30 mouse cellular contexts compared by ENCODE assay signal in the genomic region with DNA sequence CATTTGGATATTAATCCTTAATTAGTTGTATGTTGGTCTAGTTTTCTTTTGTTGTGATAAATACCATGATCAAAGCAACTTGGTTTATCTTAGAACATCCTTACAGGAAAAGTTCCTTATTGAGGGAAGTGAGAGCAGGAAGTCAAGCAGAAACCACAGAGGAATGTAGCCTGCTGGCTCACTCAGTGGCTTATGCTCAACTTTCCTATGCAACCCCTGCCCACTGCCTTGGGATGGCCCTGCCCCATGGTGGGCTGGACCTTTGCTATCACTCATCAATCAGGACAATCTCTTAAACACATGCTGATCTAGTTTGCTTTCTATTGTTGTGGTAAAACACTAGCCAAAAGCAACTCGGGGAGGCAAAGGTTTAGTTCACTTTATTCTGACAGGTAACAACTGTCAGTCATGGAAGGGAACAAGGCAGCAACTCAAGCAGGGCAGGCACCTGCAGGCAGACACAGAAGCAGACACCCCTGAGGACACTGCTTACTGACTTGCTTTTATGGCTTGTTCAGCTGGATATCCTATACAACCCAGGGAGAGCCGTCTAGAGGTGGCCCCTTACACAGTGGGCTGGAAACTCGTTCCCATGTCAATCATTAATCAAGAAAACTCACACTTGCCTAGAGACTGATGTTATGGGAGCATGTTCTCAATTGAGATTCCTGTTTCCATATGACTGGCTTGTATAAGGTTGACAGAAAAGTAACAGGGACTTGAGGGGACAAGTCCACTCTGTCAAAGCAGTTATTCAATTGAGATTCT. TPM values are rescaled to one million over a fixed set of nuclear protein-coding genes. Genes with fewer than 3 reads are reported as not detected.
DNase-seq lines count a peak whose midpoint lies in the region; ATAC-seq and TF ChIP-seq lines count a peak whose summit lies in the region.
"Had no signal": no experiment of that assay in that cellular context is flagged by ENCODE, and none has a peak within 500 bp of the region (broad histone marks: within the 10 kb centered on the region; RNA-seq: fewer than 3 reads in every experiment).

No protein-coding gene starts in this region.

- H3K27me3 ChIP-seq in kidney, postnatal 0 days (ENCODE audit: insufficient read depth, low read length) = no peaks in the 10 kb centered on the region
- H3K27me3 ChIP-seq in megakaryocyte, embryonic 14.5 days (replicated peaks) = no peaks in the 10 kb centered on the region
- H3K27me3 ChIP-seq in liver, embryonic 13.5 days = no peaks in the 10 kb centered on the region
- H3K27me3 ChIP-seq in hindbrain, postnatal 0 days (ENCODE audit: insufficient read depth, low read length) = no peaks in the 10 kb centered on the region
- H3K27me3 ChIP-seq: embryonic facial prominence, embryonic 15.5 days; forebrain, embryonic 12.5 days; heart, embryonic 13.5 days; hindbrain, embryonic 15.5 days; limb, embryonic 13.5 days; lung, embryonic 15.5 days; midbrain, embryonic 15.5 days had no signal

- H3K9me3 ChIP-seq in kidney, postnatal 0 days (replicated peaks; ENCODE audit: low read length) = no peaks in the 10 kb centered on the region
- no peaks in the 10 kb centered on the region; the same call in 1 of the 2 replicates for H3K9me3 ChIP-seq in megakaryocyte, embryonic 14.5 days
- H3K9me3 ChIP-seq in liver, embryonic 13.5 days (replicated peaks) = no peaks in the 10 kb centered on the region
- no peaks in the 10 kb centered on the region for H3K9me3 ChIP-seq in hindbrain, postnatal 0 days (ENCODE audit: low read length)
- H3K9me3 ChIP-seq: embryonic facial prominence, embryonic 10.5 days; embryonic facial prominence, embryonic 15.5 days; forebrain, embryonic 12.5 days; heart, embryonic 13.5 days; hindbrain, embryonic 10.5 days; hindbrain, embryonic 15.5 days; limb, embryonic 13.5 days; lung, embryonic 15.5 days; midbrain, embryonic 10.5 days; midbrain, embryonic 15.5 days had no signal

- peak; percentile 80 for ATAC-seq in kidney, postnatal 0 days (replicated peaks; ENCODE audit: low FRiP score, low read depth)
- ATAC-seq in megakaryocyte, adult 5-6 weeks (ENCODE audit: poor library complexity, severe bottlenecking) = no peak
- 0 out of 2 replicates have a peak, but pooled peaks have one; percentile 36 for ATAC-seq in liver, embryonic 13.5 days (ENCODE audit: low read depth)
- ATAC-seq in hindbrain, postnatal 0 days = no peak
- ATAC-seq: forebrain, postnatal 0 days; midbrain, embryonic 15.5 days had no signal

- H3K4me1 ChIP-seq in kidney, postnatal 0 days (replicated peaks; ENCODE audit: insufficient read depth, low read length) = no peaks in the 10 kb centered on the region
- no peaks in the 10 kb centered on the region for H3K4me1 ChIP-seq in megakaryocyte, embryonic 14.5 days
- H3K4me1 ChIP-seq in liver, embryonic 13.5 days (replicated peaks) = no peaks in the 10 kb centered on the region
- H3K4me1 ChIP-seq in hindbrain, postnatal 0 days (ENCODE audit: insufficient read depth, low read length) = no peaks in the 10 kb centered on the region
- H3K4me1 ChIP-seq: forebrain, embryonic 12.5 days; heart, embryonic 13.5 days; hindbrain, embryonic 10.5 days; hindbrain, embryonic 15.5 days; lung, embryonic 15.5 days; midbrain, embryonic 10.5 days; midbrain, embryonic 15.5 days had no signal

- intact Hi-C loops in heart, postnatal 14 days (cut with DNase I) = no loop called here

- no peak overlapping the region for H3K4me2 ChIP-seq in kidney, postnatal 0 days (ENCODE audit: low read length)
- no peak overlapping the region for H3K4me2 ChIP-seq in liver, embryonic 13.5 days
- no peak overlapping the region for H3K4me2 ChIP-seq in hindbrain, postnatal 0 days (ENCODE audit: low read depth, low read length)
- H3K4me2 ChIP-seq: embryonic facial prominence, embryonic 15.5 days; forebrain, embryonic 12.5 days; heart, embryonic 13.5 days; hindbrain, embryonic 15.5 days; limb, embryonic 13.5 days; lung, embryonic 15.5 days; midbrain, embryonic 15.5 days had no signal

- no peak for DNase-seq in kidney, postnatal 0 days (ENCODE audit: low spot score)
- no peak for DNase-seq in kidney, postnatal 36 days
- DNase-seq in liver, embryonic 13.5 days = no peak
- no peak for DNase-seq in heart, postnatal 14 days
- DNase-seq in hindbrain, postnatal 0 days (ENCODE audit: low spot score) = no peak
- DNase-seq: adrenal gland, postnatal 10 days; cerebellum, adult 8-10 months; cerebellum, postnatal 25 days; forebrain, postnatal 0 days; heart, postnatal 10 days; kidney, postnatal 10 days; right cerebral cortex, postnatal 25 days; thymus, postnatal 14 days had no signal

- no peak overlapping the region for H3K9ac ChIP-seq in kidney, postnatal 0 days (ENCODE audit: low read depth, low read length)
- no peak overlapping the region for H3K9ac ChIP-seq in liver, embryonic 13.5 days
- H3K9ac ChIP-seq in hindbrain, postnatal 0 days (replicated peaks; ENCODE audit: low read length) = no peak overlapping the region
- H3K9ac ChIP-seq: embryonic facial prominence, embryonic 15.5 days; forebrain, embryonic 12.5 days; forebrain, postnatal 0 days; heart, embryonic 13.5 days; hindbrain, embryonic 15.5 days; limb, embryonic 13.5 days; lung, embryonic 15.5 days; midbrain, embryonic 15.5 days had no signal

- TF ChIP-seq CTCF in kidney, postnatal 0 days (IDR thresholded peaks at IDR 0.05; ENCODE audit: low read depth) = no peak
- no peak for TF ChIP-seq CTCF in hindbrain, postnatal 0 days (IDR thresholded peaks at IDR 0.05; ENCODE audit: low read depth)

- H3K4me3 ChIP-seq in kidney, postnatal 0 days (replicated peaks; ENCODE audit: low read depth, low read length) = no peak overlapping the region
- H3K4me3 ChIP-seq in megakaryocyte, embryonic 14.5 days (replicated peaks) = peak overlapping the region; percentile 30
- H3K4me3 ChIP-seq in liver, embryonic 13.5 days (replicated peaks) = no peak overlapping the region
- H3K4me3 ChIP-seq in hindbrain, postnatal 0 days (ENCODE audit: low read length) = no peak overlapping the region
- H3K4me3 ChIP-seq: embryonic facial prominence, embryonic 10.5 days; embryonic facial prominence, embryonic 15.5 days; forebrain, embryonic 12.5 days; heart, embryonic 13.5 days; hindbrain, embryonic 10.5 days; hindbrain, embryonic 15.5 days; layer of hippocampus, adult 2 months; left cerebral cortex, adult 2 months; limb, embryonic 13.5 days; lung, embryonic 15.5 days; midbrain, embryonic 10.5 days; midbrain, embryonic 15.5 days had no signal

- WGBS in kidney, postnatal 0 days = 22% methylated on average over 3 of the region's 3 CpGs
- WGBS in liver, embryonic 13.5 days (ENCODE audit: insufficient replicate concordance) = 21% methylated on average over 3 of the region's 3 CpGs
- WGBS in hindbrain, postnatal 0 days = 15% methylated on average over 3 of the region's 3 CpGs

- H3K27ac ChIP-seq in kidney, postnatal 0 days = no peak overlapping the region
- H3K27ac ChIP-seq in liver, embryonic 13.5 days = no peak overlapping the region
- H3K27ac ChIP-seq in hindbrain, postnatal 0 days = no peak overlapping the region
- H3K27ac ChIP-seq: embryonic facial prominence, embryonic 10.5 days; embryonic facial prominence, embryonic 15.5 days; forebrain, embryonic 12.5 days; heart, embryonic 13.5 days; hindbrain, embryonic 10.5 days; hindbrain, embryonic 15.5 days; layer of hippocampus, adult 2 months; left cerebral cortex, adult 2 months; limb, embryonic 13.5 days; lung, embryonic 15.5 days; midbrain, embryonic 10.5 days; midbrain, embryonic 15.5 days had no signal

- no peaks in the 10 kb centered on the region for H3K36me3 ChIP-seq in kidney, postnatal 0 days (ENCODE audit: insufficient read depth, low read length)
- H3K36me3 ChIP-seq in megakaryocyte, embryonic 14.5 days (replicated peaks; ENCODE audit: low read length) = no peaks in the 10 kb centered on the region
- H3K36me3 ChIP-seq in liver, embryonic 13.5 days = no peaks in the 10 kb centered on the region
- H3K36me3 ChIP-seq in hindbrain, postnatal 0 days (ENCODE audit: insufficient read depth, low read length) = no peaks in the 10 kb centered on the region
- H3K36me3 ChIP-seq: embryonic facial prominence, embryonic 10.5 days; embryonic facial prominence, embryonic 15.5 days; forebrain, embryonic 12.5 days; heart, embryonic 13.5 days; hindbrain, embryonic 10.5 days; hindbrain, embryonic 15.5 days; limb, embryonic 13.5 days; lung, embryonic 15.5 days; midbrain, embryonic 10.5 days; midbrain, embryonic 15.5 days had no signal

RNA-seq across cellular contexts. Expression of gene Bbox1, which starts 1.9 kb away (rescaled TPM):
- polyA plus RNA-seq in kidney, postnatal 0 days (2015; fragmentation: Nextera tagmentation; extraction: Ambion mirVana) = 0.17 and 0.26 TPM in 2 replicates
- not detected in 2 replicates for polyA plus RNA-seq in megakaryocyte, embryonic 14.5 days (2012; ENCODE audit: insufficient read depth, low replicate concordance)
- total RNA-seq in megakaryocyte, adult 5-6 weeks (2015) = not detected in 2 replicates
- total RNA-seq in megakaryocyte, adult 5-6 weeks (2017) = not detected in 2 replicates
- polyA plus RNA-seq in liver, embryonic 13.5 days (2015; fragmentation: Nextera tagmentation; extraction: Ambion mirVana) = 3.2 and 3.3 TPM in 2 replicates
- under 1 TPM; 0.07 to 0.29 TPM for total RNA-seq in heart, postnatal 14 days (2021)
- 1.4 and 4.6 TPM in 2 replicates for total RNA-seq in hindbrain, postnatal 0 days (2014; rRNA removed)
- 3.9 and 5.4 TPM in 2 replicates for polyA plus RNA-seq in hindbrain, postnatal 0 days (2015; fragmentation: Nextera tagmentation; extraction: Ambion mirVana)
- total RNA-seq: heart, adult 8-10 months; neutrophil, adult 5-6 weeks had no signal
- polyA plus RNA-seq: forebrain, embryonic 12.5 days; heart, embryonic 13.5 days; hindbrain, embryonic 10.5 days; midbrain, embryonic 10.5 days; neural tube, embryonic 11.5 days had no signal

RNA-seq across cellular contexts. Expression of gene Fibin, which starts 46.7 kb away (rescaled TPM):
- polyA plus RNA-seq in kidney, postnatal 0 days (2015; fragmentation: Nextera tagmentation; extraction: Ambion mirVana) = 33.7 and 37.0 TPM in 2 replicates
- not detected in 2 replicates for polyA plus RNA-seq in megakaryocyte, embryonic 14.5 days (2012; ENCODE audit: insufficient read depth, low replicate concordance)
- not detected in 2 replicates for total RNA-seq in megakaryocyte, adult 5-6 weeks (2015)
- total RNA-seq in megakaryocyte, adult 5-6 weeks (2017) = 0.12 TPM in 1 of 2 replicates, not detected in the other
- polyA plus RNA-seq in liver, embryonic 13.5 days (2015; fragmentation: Nextera tagmentation; extraction: Ambion mirVana) = 1.2 TPM in 2 replicates
- 1 to 10 TPM; 7.8 to 9.4 TPM for total RNA-seq in heart, postnatal 14 days (2021)
- 8.2 and 11.7 TPM in 2 replicates for total RNA-seq in hindbrain, postnatal 0 days (2014; rRNA removed)
- 8.9 and 9.6 TPM in 2 replicates for polyA plus RNA-seq in hindbrain, postnatal 0 days (2015; fragmentation: Nextera tagmentation; extraction: Ambion mirVana)

Comparison
In these comparisons a context has a peak if more than half of its experiments do, and no peak if none do; other contexts are left out.
1. ATAC-seq: peak in kidney, postnatal 0 days (single experiment) and liver, embryonic 13.5 days (single experiment); none in megakaryocyte, adult 5-6 weeks (single experiment) and hindbrain, postnatal 0 days (single experiment).